Mouse (Mus musculus) testis, adult 2 months (tissue): ENCODE data around the gene Cntln.

Source experiments
- CTCF ChIP-seq: fragments of 200-500 bp; IDR thresholded peaks from 2 replicates; pipeline ENCODE4 v1.5.1; 2012; ENCODE audit warnings: low read depth, mild to moderate bottlenecking, inconsistent platforms, low read length, moderate library complexity; ENCODE audit not compliant: control insufficient read depth, insufficient read depth, insufficient replicate concordance
- POLR2A ChIP-seq: fragments of 200-500 bp; IDR thresholded peaks from 2 replicates; pipeline ENCODE4 v1.6.1; 2012; ENCODE audit warnings: low read depth, mild to moderate bottlenecking, inconsistent platforms, low read length, moderate library complexity; ENCODE audit not compliant: control insufficient read depth

- TF ChIP-seq CTCF = no peak
- TF ChIP-seq POLR2A = no peak
These were observed 93.0 kb downstream of the Cntln start for GRCm38 (mm10) chr4:84976875-84977646.
